Mouse (Mus musculus) spleen, adult 12 weeks (tissue): ENCODE results near the gene Ppm1b.

Source experiments
- DNase-seq: peaks from one replicate; pipeline ENCODE4 v3.0.0; 2022; ENCODE audit warnings: low spot score

The Ppm1b gene

DNA sequence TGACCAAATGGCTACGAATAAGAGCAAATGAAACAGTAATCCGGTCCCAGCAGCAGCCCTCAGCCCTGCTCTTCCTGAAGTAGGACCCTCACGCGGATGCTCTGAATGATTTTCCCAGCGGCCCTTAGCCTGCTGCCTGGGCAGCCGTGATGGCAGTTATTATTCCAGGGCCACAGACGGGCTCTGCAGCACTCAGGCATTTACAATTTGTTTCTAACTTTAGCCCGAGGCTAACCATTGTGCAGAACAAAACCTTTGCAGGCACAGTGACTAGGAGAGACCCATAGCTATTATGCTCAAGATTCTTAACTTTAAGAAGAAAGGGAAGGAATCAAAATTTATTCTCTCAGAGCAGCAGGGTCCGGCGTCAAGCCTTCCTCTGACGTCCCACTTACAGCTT, 115.8 kb downstream of the Ppm1b start:
- no peak for DNase-seq

- DNase-seq, result no peak
Measured at GRCm38 (mm10) chr17:85073214-85073613, 116.7 kb downstream of the Ppm1b start.
